Mouse (Mus musculus) urinary bladder, adult 18-20 months (tissue): ENCODE results near the gene Cdkal1.

Experiments
- DNase-seq, 2 experiments: peaks; one replicate each; pipeline ENCODE4 v3.0.0; 2022; ENCODE audit warnings: low spot score in 2 of 2, mixed read lengths in 2 of 2

Cdkal1 gene

GRCm38 (mm10) chr13:29855281-29856031 lies at the start of gene Cdkal1:
Gene Cdkal1 (minus strand): TSS chr13:29855674.
- DNase-seq = peak; percentile 76 to 78

- no peak for DNase-seq
Measured at GRCm38 (mm10) chr13:29903341-29903740, 47.9 kb upstream of the Cdkal1 start.

- no peak for DNase-seq
Measured at GRCm38 (mm10) chr13:29902676-29903075, 47.2 kb upstream of the Cdkal1 start.

- DNase-seq = no peak
Measured at GRCm38 (mm10) chr13:29901641-29902040, 46.2 kb upstream of the Cdkal1 start.

- no peak for DNase-seq
Measured at GRCm38 (mm10) chr13:29866780-29867179, 11.3 kb upstream of the Cdkal1 start.

- DNase-seq = no peak
Measured at GRCm38 (mm10) chr13:29864331-29864730, 8.9 kb upstream of the Cdkal1 start.

- DNase-seq = no peak
Measured at GRCm38 (mm10) chr13:29860087-29860486, 4.6 kb upstream of the Cdkal1 start.

GRCm38 (mm10) chr13:29857436-29857835 lies 2.0 kb upstream of the Cdkal1 start:
- DNase-seq = peak in 1 of 2 experiments; percentile 6

- DNase-seq = no peak
Measured at GRCm38 (mm10) chr13:29854876-29855275, 598 bp downstream of the Cdkal1 start.

- no peak for DNase-seq
Measured at GRCm38 (mm10) chr13:29838409-29839047, 16.9 kb downstream of the Cdkal1 start.

GRCm38 (mm10) chr13:29835170-29835569 lies 20.3 kb downstream of the Cdkal1 start:
- DNase-seq = no peak

- no peak for DNase-seq
Measured at GRCm38 (mm10) chr13:29833751-29834150, 21.7 kb downstream of the Cdkal1 start.

- DNase-seq = no peak
Measured at GRCm38 (mm10) chr13:29831126-29831525, 24.3 kb downstream of the Cdkal1 start.

- DNase-seq = no peak
Measured at GRCm38 (mm10) chr13:29828032-29828431, 27.4 kb downstream of the Cdkal1 start.

GRCm38 (mm10) chr13:29826469-29826868 lies 29.0 kb downstream of the Cdkal1 start:
- no peak for DNase-seq

- DNase-seq = no peak
Measured at GRCm38 (mm10) chr13:29826041-29826440, 29.4 kb downstream of the Cdkal1 start.

- DNase-seq = no peak
Measured at GRCm38 (mm10) chr13:29824797-29825196, 30.7 kb downstream of the Cdkal1 start.

GRCm38 (mm10) chr13:29824326-29824725 lies 31.1 kb downstream of the Cdkal1 start:
- no peak for DNase-seq

- no peak for DNase-seq
Measured at GRCm38 (mm10) chr13:29823906-29824305, 31.6 kb downstream of the Cdkal1 start.

- DNase-seq = no peak
Measured at GRCm38 (mm10) chr13:29823487-29823886, 32.0 kb downstream of the Cdkal1 start.

- no peak for DNase-seq
Measured at GRCm38 (mm10) chr13:29819910-29820583, 35.4 kb downstream of the Cdkal1 start.

- no peak for DNase-seq
Measured at GRCm38 (mm10) chr13:29819147-29819546, 36.3 kb downstream of the Cdkal1 start.

GRCm38 (mm10) chr13:29818314-29818713 lies 37.2 kb downstream of the Cdkal1 start:
- no peak for DNase-seq
